Mouse (Mus musculus): ENCODE measurements around the gene Parp4.

The Parp4 gene

GRCm38 (mm10) chr14:56613212-56613611 lies 37.8 kb downstream of the Parp4 start:
- no peak for DNase-seq (ENCODE audit: low read depth)

GRCm38 (mm10) chr14:56617470-56617869 lies 42.1 kb downstream of the Parp4 start:
- DNase-seq (ENCODE audit: low read depth): no peak

- DNase-seq (ENCODE audit: low read depth): no peak
These were observed 45.0 kb downstream of the Parp4 start for GRCm38 (mm10) chr14:56620425-56620824.

- no peak for DNase-seq (ENCODE audit: low read depth)
These were observed 50.8 kb downstream of the Parp4 start for GRCm38 (mm10) chr14:56626202-56626601.

GRCm38 (mm10) chr14:56628336-56628735 lies 52.9 kb downstream of the Parp4 start:
- no peak for DNase-seq (ENCODE audit: low read depth)

GRCm38 (mm10) chr14:56631109-56631508 lies 55.7 kb downstream of the Parp4 start:
- DNase-seq (ENCODE audit: low read depth): no peak

GRCm38 (mm10) chr14:56647206-56647605 lies 71.8 kb downstream of the Parp4 start:
- no peak for DNase-seq (ENCODE audit: low read depth)

GRCm38 (mm10) chr14:56649448-56649847 lies 74.0 kb downstream of the Parp4 start:
- DNase-seq (ENCODE audit: low read depth): no peak

GRCm38 (mm10) chr14:56665651-56666050 lies 90.2 kb downstream of the Parp4 start:
- DNase-seq (ENCODE audit: low read depth): no peak

- no peak for DNase-seq (ENCODE audit: low read depth)
These were observed 91.5 kb downstream of the Parp4 start for GRCm38 (mm10) chr14:56666909-56667308.

GRCm38 (mm10) chr14:56667969-56668802 lies 92.8 kb downstream of the Parp4 start, which contains the start of gene Mphosph8:
Mphosph8 (plus strand) TSS chr14:56668248.
- peak; percentile 96 for DNase-seq (ENCODE audit: low read depth)

GRCm38 (mm10) chr14:56669046-56669620 lies 93.7 kb downstream of the Parp4 start:
- DNase-seq (ENCODE audit: low read depth): no peak

GRCm38 (mm10) chr14:56685426-56685825 lies 110.0 kb downstream of the Parp4 start:
- DNase-seq (ENCODE audit: low read depth): no peak

GRCm38 (mm10) chr14:56689116-56689515 lies 113.7 kb downstream of the Parp4 start:
- no peak for DNase-seq (ENCODE audit: low read depth)

GRCm38 (mm10) chr14:56689766-56690165 lies 114.3 kb downstream of the Parp4 start:
- DNase-seq (ENCODE audit: low read depth): peak; percentile 62

GRCm38 (mm10) chr14:56695495-56695894 lies 120.1 kb downstream of the Parp4 start:
- DNase-seq (ENCODE audit: low read depth): no peak

- no peak for DNase-seq (ENCODE audit: low read depth)
These were observed 122.4 kb downstream of the Parp4 start for GRCm38 (mm10) chr14:56697836-56698235.

GRCm38 (mm10) chr14:56702644-56703043 lies 127.2 kb downstream of the Parp4 start:
- no peak for DNase-seq (ENCODE audit: low read depth)

GRCm38 (mm10) chr14:56705687-56706086 lies 130.3 kb downstream of the Parp4 start:
- no peak for DNase-seq (ENCODE audit: low read depth)
